Mouse (Mus musculus) right cerebral cortex, postnatal 10 days (tissue): ENCODE results near the gene Fyb2.
"Not testable (repeated sequence)": the region's sequence is repeated elsewhere in the genome, so short reads cannot be mapped to it uniquely, and the experiment has no call there.

Experiments used
- DNase-seq, 2 experiments: peaks; one replicate each; pipeline ENCODE4 v3.0.0; 2021; ENCODE audit warnings: low spot score in 2 of 2

The Fyb2 gene

GRCm38 (mm10) chr4:104939535-104939934 lies 26.3 kb downstream of the Fyb2 start:
- DNase-seq = no peak

- DNase-seq = no peak
Observed at GRCm38 (mm10) chr4:104941895-104942294, 28.6 kb downstream of the Fyb2 start.

- no peak for DNase-seq
Observed at GRCm38 (mm10) chr4:104944482-104944881, 31.2 kb downstream of the Fyb2 start.

- peak in 1 of 2 experiments; percentile 15 for DNase-seq
Observed at GRCm38 (mm10) chr4:104948886-104949285, 35.6 kb downstream of the Fyb2 start.

GRCm38 (mm10) chr4:104949304-104949703 lies 36.0 kb downstream of the Fyb2 start:
- peak in 1 of 2 experiments; percentile 25 for DNase-seq

GRCm38 (mm10) chr4:104951280-104951878 lies 38.1 kb downstream of the Fyb2 start:
- DNase-seq = no peak

GRCm38 (mm10) chr4:104956691-104957090 lies 43.4 kb downstream of the Fyb2 start:
- peak; percentile 38 to 43 for DNase-seq

- no peak for DNase-seq
Observed at GRCm38 (mm10) chr4:104961431-104961830, 48.2 kb downstream of the Fyb2 start.

- DNase-seq = peak in 1 of 2 experiments; percentile 4
Observed at GRCm38 (mm10) chr4:104972606-104973005, 59.4 kb downstream of the Fyb2 start.

- peak in 1 of 2 experiments; percentile 7 for DNase-seq
Observed at GRCm38 (mm10) chr4:104975162-104975830, 62.0 kb downstream of the Fyb2 start.

- DNase-seq = peak in 1 of 2 experiments; percentile 6
Observed at GRCm38 (mm10) chr4:104985960-104986632, 72.8 kb downstream of the Fyb2 start.

- DNase-seq = peak in 1 of 2 experiments; percentile 11
Observed at GRCm38 (mm10) chr4:104987631-104988030, 74.4 kb downstream of the Fyb2 start.

- DNase-seq = peak in 1 of 2 experiments; percentile 24
Observed at GRCm38 (mm10) chr4:104988102-104988501, 74.8 kb downstream of the Fyb2 start.

- no peak for DNase-seq
Observed at GRCm38 (mm10) chr4:104988709-104989108, 75.5 kb downstream of the Fyb2 start.

- peak; percentile 50 to 51 for DNase-seq
Observed at GRCm38 (mm10) chr4:104990016-104990415, 76.8 kb downstream of the Fyb2 start.

GRCm38 (mm10) chr4:104990686-104991085 lies 77.4 kb downstream of the Fyb2 start:
- no peak for DNase-seq

- no peak for DNase-seq
Observed at GRCm38 (mm10) chr4:104992271-104992670, 79.0 kb downstream of the Fyb2 start.

- no peak for DNase-seq
Observed at GRCm38 (mm10) chr4:104993140-104993874, 80.1 kb downstream of the Fyb2 start.

GRCm38 (mm10) chr4:104999702-105000101 lies 86.4 kb downstream of the Fyb2 start:
- DNase-seq = no peak

GRCm38 (mm10) chr4:105001736-105002135 lies 88.5 kb downstream of the Fyb2 start:
- DNase-seq = no peak

GRCm38 (mm10) chr4:105004135-105004534 lies 90.9 kb downstream of the Fyb2 start:
- DNase-seq = no peak

GRCm38 (mm10) chr4:105004649-105005048 lies 91.4 kb downstream of the Fyb2 start:
- not testable (repeated sequence) for DNase-seq
